Mouse (Mus musculus) testis, adult 2 months (tissue): ENCODE results near the gene Caskin2.

ENCODE experiments used
- CTCF ChIP-seq: fragments of 200-500 bp; IDR thresholded peaks from 2 replicates; pipeline ENCODE4 v1.5.1; 2012; ENCODE audit warnings: low read depth, mild to moderate bottlenecking, inconsistent platforms, low read length, moderate library complexity; ENCODE audit not compliant: control insufficient read depth, insufficient read depth, insufficient replicate concordance
- POLR2A ChIP-seq: fragments of 200-500 bp; IDR thresholded peaks from 2 replicates; pipeline ENCODE4 v1.6.1; 2012; ENCODE audit warnings: low read depth, mild to moderate bottlenecking, inconsistent platforms, low read length, moderate library complexity; ENCODE audit not compliant: control insufficient read depth

DNA sequence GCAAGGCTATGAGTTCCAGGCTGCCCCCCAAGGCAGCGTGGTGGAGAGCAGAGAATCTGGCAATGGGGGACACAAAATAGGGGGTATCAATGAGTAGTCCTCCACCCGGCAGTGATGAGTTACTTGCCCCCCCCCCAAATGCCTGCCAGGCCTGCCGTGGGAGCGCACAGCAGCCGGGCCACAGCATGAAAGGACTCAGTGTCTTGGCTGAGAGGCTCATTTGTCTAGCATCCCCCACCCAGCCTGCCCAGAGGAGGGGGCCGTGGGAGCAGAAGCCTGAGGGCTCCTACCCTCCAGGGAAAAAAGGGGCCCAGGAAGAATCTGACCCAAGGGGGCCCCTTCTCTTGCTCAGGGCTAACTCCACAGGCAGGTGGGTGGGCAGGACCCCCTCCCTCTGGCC, 6.1 kb downstream of the Caskin2 start:
- TF ChIP-seq CTCF, result no peak
- TF ChIP-seq POLR2A, result no peak
